Mouse (Mus musculus): ENCODE measurements around the gene Stx11.
"Not testable (repeated sequence)": the region's sequence is repeated elsewhere in the genome, so short reads cannot be mapped to it uniquely, and the experiment has no call there.

The Stx11 gene

GRCm38 (mm10) chr10:12957271-12957670 is 6.8 kb downstream of the Stx11 start:
- no peak for DNase-seq

- DNase-seq, result no peak
These were observed 8.3 kb downstream of the Stx11 start for GRCm38 (mm10) chr10:12955831-12956230.

GRCm38 (mm10) chr10:12951358-12951757 is 12.7 kb downstream of the Stx11 start:
- DNase-seq, result not testable (repeated sequence)

GRCm38 (mm10) chr10:12949299-12949698 is 14.8 kb downstream of the Stx11 start:
- no peak for DNase-seq

DNA sequence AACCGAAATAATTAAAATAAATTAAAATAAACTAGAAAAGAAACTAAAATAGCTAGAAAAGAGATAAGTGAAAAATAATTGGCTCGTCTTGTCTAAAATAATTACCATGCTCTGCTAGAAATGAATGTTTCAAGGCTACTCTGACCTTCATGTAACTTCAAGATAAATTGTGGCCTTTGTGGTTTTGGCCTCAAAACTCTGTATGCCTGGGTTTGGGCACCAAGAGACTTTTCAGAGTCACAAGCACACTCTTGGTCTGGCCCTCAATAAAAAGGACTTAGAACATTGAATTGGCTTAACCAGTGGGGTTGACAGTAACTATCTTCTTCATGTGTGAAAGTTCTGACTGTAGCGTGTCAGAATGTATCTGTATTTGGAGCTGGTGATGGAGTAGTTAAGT is 16.5 kb downstream of the Stx11 start:
- DNase-seq, result no peak

DNA sequence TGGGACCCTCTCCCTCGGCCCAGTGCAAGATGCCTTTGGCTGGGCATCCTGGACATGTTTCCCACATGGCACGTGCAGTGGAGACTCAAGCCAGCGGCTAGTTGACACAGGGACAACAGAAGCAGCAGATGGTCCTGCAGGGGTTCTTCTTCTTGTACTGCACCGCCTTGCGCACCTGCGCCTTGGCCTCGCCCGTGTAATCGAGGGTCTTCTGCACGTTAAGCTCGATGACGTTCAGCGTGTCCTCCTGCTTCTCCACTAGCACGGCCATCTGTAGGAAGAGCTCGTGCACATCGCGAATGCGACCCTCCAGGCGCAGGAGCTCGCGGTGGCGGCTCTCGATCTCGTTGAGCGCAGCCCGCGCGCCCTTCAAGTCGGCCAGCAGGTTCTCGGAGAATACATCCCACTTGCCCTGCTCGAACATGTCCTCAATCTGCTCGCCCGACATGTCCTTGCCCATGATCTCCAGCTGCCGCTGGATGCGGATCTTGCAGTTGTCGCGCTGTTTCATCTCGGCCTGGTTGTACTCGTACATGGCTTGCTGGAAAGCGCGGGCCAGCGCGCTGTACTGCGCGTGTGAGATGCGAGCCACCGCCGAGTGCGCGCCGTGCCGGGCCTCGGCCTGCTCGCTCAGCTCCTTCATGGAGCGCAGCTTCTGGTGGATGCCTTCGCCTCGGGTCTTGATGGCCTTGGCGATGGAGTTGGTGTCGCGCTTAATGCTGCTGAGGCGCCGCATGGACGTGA is 22.9 kb downstream of the Stx11 start:
- peak; percentile 48 for DNase-seq

- DNase-seq, result no peak
These were observed 25.3 kb downstream of the Stx11 start for GRCm38 (mm10) chr10:12938763-12939162.

- DNase-seq, result no peak
These were observed 28.0 kb downstream of the Stx11 start for GRCm38 (mm10) chr10:12936079-12936478.

GRCm38 (mm10) chr10:12935575-12935974 is 28.5 kb downstream of the Stx11 start:
- DNase-seq, result no peak

DNA sequence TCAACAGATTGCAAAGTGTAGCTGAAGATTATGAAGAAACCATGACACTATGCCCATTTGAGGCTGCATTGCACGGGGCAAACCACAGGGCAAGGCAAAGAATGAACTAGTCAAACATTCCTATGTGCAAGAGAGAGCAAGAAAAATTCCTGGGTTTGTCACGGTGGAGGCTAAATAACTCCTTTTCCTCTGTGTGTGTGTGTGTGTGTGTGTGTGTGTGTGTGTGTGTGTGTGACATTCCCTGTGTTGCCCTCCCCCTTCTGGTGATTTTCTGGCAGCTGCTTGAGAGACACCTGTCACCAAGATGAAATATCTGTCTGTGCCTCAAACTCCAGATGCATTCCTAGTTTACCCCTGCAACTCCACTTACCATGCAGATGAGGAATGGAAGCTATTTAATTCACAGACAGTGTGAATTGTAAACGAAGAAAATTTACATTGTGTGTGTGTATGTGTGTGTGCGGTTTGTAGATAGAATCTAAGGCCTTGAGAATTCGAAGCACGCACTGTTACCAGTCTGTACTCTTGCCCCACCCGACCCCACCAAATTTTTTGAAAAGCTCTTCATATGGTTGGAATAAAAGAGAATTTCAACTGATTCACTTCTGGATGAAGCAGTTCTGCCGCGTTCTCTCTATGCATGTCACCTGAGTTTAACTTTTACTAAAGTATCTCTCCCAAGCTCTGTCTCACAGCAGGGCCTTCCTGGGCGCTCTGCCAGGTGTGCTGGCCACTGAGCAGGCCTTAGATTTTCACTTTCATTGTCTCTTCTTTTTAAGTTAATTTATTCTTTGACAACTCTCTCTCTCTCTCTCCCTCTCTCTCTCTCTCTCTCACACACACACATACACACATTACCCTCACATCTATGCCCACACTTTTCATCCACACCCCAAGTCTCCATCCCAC is 32.4 kb downstream of the Stx11 start:
- DNase-seq, result no peak

DNA sequence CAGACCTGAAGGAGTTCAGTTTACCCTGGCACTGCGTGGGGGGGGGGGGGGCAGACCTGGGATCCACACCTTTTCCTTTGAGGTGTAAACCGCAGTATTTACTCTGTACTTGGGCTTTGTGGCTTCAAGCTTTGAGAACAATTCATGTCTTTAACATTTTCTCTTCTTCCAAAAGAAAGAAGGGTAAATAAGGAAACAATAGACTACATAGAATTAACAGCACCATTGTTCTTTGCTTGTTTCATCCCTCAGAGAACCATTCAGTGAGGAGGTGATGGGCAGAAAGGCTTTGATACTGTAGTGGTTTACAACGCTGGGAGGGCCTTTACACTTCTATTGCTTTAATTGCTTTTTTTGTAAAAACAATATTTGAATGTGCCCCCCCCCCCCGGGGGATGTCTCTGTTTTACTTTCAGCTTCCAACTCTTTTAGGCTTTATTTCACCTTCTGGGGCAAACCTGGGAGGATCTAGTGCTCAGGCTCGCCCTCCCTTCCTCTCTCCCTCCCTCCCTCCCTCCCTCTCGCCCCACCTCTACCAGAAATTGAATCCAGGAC is 33.7 kb downstream of the Stx11 start:
- DNase-seq, result no peak

DNA sequence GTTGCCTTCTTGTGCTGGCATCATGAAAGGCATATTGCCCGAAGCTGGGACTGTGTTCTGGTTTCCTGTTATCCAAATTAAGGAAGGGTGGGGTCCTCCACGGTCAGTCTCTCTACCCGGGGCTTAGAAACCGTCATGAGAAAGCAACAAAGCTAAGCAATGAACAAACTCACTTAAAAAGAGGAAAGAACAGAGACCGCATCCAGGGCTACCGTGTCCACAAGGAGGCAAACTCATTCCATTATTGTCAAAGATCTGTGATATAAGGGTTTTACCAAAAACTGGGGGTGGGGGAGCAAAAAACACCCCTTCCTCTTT is 34.3 kb downstream of the Stx11 start:
- DNase-seq, result no peak

DNA sequence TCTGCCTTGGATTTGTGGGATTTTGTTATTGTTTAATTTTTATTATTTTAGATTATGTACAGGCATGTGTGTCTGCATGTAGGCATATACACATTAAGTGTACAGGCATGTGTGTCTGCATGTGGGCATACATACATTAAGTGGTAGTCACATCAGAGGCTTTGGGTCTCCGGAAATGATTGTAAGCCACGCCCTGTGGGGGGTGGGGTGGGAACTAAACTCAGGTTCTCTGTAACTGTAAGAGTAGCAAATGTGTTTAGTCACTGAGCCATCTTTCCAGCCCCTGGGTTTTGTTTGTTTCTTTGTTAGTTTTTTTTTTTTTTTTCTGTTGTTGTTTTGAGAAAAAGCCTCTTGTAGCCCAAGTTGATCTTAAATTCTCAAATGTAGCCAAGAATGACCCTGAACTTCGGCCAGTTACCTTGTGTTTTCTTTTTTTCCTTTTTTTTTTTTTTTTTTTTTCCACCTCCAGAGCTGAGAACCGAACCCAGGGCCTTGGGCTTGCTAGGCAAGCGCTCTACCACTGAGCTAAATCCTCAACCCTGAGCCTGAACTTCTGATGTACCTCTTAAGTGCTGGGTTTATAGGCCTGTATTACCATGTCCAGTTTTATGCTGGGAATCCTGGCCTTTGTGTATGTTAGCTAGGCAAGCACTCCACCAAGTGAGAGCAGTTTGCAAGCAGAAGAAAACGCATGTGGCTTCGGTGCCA is 34.8 kb downstream of the Stx11 start:
- DNase-seq, result no peak

DNA sequence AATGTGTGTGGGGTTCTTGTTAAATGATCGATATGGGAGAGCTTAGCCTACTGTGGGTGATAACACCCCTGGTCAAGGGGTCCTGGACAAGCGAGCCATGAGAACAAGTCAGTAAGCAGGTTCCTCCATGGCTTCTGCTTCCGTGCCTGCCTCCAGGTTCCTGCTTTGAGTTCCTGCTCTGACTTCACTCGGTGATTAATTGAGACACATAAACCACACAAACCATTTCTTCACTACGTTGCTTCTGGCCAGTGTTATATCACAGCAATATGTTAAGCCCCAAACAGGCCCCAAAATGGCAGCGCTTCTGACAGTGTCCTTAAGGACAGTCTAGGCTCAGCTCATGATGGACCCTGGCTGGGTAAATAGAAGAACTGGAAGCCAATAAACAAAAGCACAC is 35.9 kb downstream of the Stx11 start:
- DNase-seq, result no peak

DNA sequence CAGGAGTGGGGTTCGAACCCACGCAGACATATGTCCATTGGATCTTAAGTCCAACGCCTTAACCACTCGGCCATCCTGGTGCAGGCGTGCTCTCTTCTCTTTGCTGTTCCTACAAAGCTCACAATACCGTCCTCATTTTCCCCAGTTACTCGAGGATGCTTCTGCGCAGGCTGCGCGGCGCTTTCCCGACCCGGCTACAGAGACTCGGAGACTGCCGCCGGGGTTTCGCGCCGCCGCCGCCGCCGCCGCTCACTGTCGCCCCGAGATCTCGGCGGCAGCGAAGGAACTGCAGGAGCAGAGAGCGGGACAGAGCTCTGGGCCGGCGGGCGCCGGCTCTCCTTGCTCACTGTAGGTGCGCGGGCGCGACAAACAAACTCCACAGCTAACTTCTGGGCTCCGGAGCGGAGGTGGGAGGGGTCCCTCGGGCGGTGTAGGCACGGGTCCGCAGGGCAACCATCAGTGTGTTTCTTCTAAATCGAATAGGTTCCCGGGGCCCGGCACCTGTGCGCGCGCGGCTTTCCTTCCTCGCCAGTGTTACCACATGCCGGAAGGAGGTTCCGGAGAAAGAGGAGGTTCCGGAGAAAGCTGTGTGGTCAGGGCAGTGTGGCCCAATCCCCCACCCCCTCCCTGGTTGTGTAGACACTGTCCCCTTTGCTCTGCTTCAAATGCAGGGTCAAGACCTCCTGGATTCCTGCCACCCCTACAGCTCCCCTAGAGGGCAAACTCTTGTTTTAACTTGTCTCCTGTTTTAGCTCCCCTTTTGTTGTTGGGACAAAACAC is 41.3 kb downstream of the Stx11 start:
- DNase-seq, result peak; percentile 96

DNA sequence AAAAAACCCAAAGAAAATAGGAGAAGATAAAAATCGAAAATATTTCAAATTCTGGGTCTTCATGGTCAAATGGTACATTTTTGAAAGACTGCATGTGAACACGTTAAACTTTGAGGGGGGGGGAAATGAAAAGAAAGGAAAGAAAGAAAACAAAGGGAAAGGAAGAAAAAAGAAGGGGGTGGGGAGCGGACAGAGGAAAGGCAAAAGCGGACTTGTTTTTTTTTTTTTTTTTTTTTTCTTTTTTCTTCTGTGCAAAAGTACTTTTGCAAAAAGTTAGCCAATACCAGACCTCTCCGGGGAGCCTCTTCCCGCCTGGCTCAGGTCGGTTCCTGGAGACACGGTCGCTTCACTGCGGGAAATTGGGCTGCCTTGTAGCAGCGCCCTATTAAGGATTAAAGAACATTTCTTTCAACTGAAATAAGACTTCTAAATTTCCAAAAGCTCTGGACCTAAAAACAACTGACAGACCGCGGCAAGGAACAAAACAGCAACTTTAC is 42.0 kb downstream of the Stx11 start:
- DNase-seq, result no peak

DNA sequence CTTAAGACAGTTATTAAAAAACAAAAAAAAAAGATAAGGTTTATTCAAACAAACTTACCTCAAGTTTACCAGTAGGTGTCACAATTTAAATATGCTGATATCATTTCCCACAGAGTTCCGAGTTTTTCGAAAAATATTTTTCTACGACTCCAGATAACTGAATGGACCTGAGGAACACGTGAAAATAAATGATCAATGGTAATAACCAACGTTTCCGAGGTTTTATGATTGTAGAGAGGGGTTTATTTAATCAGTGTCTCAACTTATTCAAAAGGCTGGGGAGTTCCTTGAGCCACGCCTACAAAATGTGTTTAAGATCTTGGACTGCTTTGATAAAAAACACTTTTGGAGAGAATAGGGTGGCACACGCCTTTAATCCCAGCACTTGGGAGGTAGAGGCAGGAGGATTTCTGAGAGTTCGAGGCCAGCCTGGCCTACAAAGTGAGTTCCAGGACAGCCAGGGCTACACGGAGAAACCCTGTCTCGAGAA is 42.5 kb downstream of the Stx11 start:
- no peak for DNase-seq

GRCm38 (mm10) chr10:12919287-12919686 is 44.8 kb downstream of the Stx11 start:
- no peak for DNase-seq

- DNase-seq, result no peak
These were observed 46.5 kb downstream of the Stx11 start for GRCm38 (mm10) chr10:12917626-12918025.

GRCm38 (mm10) chr10:12916376-12916775 is 47.7 kb downstream of the Stx11 start:
- no peak for DNase-seq

GRCm38 (mm10) chr10:12915826-12916225 is 48.3 kb downstream of the Stx11 start:
- DNase-seq, result no peak

DNA sequence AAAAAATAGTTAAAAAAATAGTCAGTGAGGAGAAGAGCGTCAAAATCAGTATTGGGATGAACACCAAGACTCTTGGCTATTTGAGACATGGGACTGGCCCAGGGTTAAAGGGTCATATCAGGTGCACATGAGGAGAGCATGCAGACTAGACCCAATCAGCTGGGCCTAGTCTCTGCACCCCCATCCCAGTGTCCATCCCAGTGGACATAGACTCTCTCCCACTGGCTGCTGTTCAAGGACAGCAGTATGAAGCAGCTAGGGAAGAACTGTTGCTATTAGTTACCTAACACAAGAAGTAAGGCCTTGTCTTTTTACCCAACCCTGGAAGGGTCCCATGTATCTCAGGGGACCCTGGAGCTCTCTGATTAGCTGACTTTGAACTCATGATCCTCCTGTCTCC is 49.9 kb downstream of the Stx11 start:
- DNase-seq, result no peak

Measured in right cerebral cortex, adult 18-20 months (tissue).